Comparison of ENCODE assay signal across 8 mouse cellular contexts in the genomic region with DNA sequence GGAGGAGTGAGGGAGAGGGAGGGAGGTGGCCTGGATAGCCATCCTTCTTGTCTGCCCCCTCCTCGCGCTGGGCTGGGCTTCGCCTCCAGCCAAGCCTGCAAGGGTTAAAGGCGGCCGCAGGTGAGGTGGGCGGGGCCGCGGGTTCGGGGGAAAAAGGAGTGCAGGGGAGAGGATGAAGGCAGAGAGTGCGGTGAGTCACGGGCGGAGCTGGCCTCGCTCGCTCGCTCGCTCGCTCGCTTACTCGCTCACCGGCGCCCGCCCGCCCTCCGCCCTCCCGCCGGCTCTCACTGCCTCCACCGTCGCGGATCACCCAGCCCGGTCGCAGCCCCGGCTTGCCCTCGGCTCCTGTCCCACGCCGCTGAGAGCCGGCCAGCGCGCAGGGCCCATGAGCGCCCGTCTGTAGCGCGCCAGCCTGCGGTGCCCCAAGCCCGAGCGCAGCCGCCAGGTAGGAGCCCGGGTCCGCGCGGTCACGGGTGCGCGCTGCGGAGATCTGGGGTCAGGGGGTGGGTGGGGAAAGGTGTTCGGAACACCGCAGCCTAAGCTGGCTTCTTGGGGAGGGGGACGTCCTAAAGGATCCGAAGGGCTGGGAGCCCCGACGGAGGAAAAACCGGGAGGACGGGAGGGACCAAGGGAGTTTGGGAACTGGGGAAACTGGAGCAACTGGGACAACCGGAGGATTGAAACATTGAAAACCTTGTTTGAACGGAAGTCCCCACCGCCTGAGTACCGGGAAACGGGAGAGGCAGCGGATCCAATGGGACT. TPM values are rescaled to one million over a fixed set of nuclear protein-coding genes. Genes with fewer than 3 reads are reported as not detected.
A peak's percentile ranks its signal among the peaks of the same experiment; 100 is the strongest.
DNase-seq lines count a peak whose midpoint lies in the region; ATAC-seq and TF ChIP-seq lines count a peak whose summit lies in the region.

No protein-coding gene starts in this region.

- TF ChIP-seq CTCF in cerebellum, adult 2 months (IDR thresholded peaks at IDR 0.05; ENCODE audit: borderline replicate concordance, insufficient read depth, low read depth, low read length) = no peak

- peak overlapping the region; percentile 53 for H3K4me2 ChIP-seq in heart, embryonic 16.5 days (ENCODE audit: low read depth, low read length)
- H3K4me2 ChIP-seq in midbrain, embryonic 13.5 days (replicated peaks) = peak overlapping the region; percentile 47

- no peak for TF ChIP-seq POLR2A in cerebellum, adult 2 months (IDR thresholded peaks at IDR 0.05; ENCODE audit: borderline replicate concordance, insufficient read depth, low read length)

- peak overlapping the region; percentile 45 for H3K4me3 ChIP-seq in heart, embryonic 16.5 days (ENCODE audit: low read length)
- H3K4me3 ChIP-seq in midbrain, embryonic 13.5 days (replicated peaks) = peak overlapping the region; percentile 30
- H3K4me3 ChIP-seq in cerebellum, adult 2 months (replicated peaks; ENCODE audit: insufficient read depth, low read depth, low read length) = no peak overlapping the region

- WGBS in heart, embryonic 16.5 days = under 1% methylated on average over 54 of the region's 68 CpGs
- WGBS in midbrain, embryonic 13.5 days = under 1% methylated on average over 56 of the region's 68 CpGs
- 2% methylated on average over 66 of the region's 68 CpGs for WGBS in cerebellum, adult 2 months

- no peaks in the 10 kb centered on the region for H3K36me3 ChIP-seq in heart, embryonic 16.5 days (ENCODE audit: control insufficient read depth, insufficient read depth)
- no peaks in the 10 kb centered on the region for H3K36me3 ChIP-seq in midbrain, embryonic 13.5 days

- H3K27me3 ChIP-seq in heart, embryonic 16.5 days (ENCODE audit: control insufficient read depth, insufficient read depth, low read length) = peaks cover 83% of the 10 kb centered on the region
- peaks cover 95% of the 10 kb centered on the region for H3K27me3 ChIP-seq in midbrain, embryonic 13.5 days
- peaks cover 11% of the 10 kb centered on the region; the same call in 1 of the 2 replicates for H3K27me3 ChIP-seq in cerebellum, adult 2 months (ENCODE audit: control insufficient read depth, insufficient read depth, low read length)

- no peak for DNase-seq in heart, postnatal 4 days
- DNase-seq in induced T-regulatory cell, adult 2 months (ENCODE audit: low read depth) = peak; percentile 74
- DNase-seq in cerebellum, adult 2 months = no peak
- no peak for DNase-seq in left cerebral cortex, adult 18-20 months (ENCODE audit: low spot score in 2 of 2)
- no peak for DNase-seq in cerebellum, postnatal 25 days

- no peaks in the 10 kb centered on the region for H3K9me3 ChIP-seq in heart, embryonic 16.5 days (replicated peaks; ENCODE audit: control insufficient read depth, low read length)
- no peaks in the 10 kb centered on the region for H3K9me3 ChIP-seq in midbrain, embryonic 13.5 days

- no peak overlapping the region for H3K27ac ChIP-seq in heart, embryonic 16.5 days (ENCODE audit: low read length)
- H3K27ac ChIP-seq in midbrain, embryonic 13.5 days = no peak overlapping the region
- no peak overlapping the region for H3K27ac ChIP-seq in cerebellum, adult 2 months (ENCODE audit: insufficient read depth, low read length)

- no peak for ATAC-seq in heart, embryonic 16.5 days (replicated peaks; ENCODE audit: extremely low read depth, insufficient read depth, low FRiP score)
- peak; percentile 20 for ATAC-seq in activated CD4-positive, CD25-positive, alpha-beta regulatory T cell, adult 4 months
- no peak for ATAC-seq in midbrain, embryonic 13.5 days

- H3K4me1 ChIP-seq in heart, embryonic 16.5 days (ENCODE audit: control insufficient read depth, insufficient read depth, low read length) = peaks cover 18% of the 10 kb centered on the region
- peaks cover 27% of the 10 kb centered on the region for H3K4me1 ChIP-seq in midbrain, embryonic 13.5 days (replicated peaks)
- no peaks in the 10 kb centered on the region for H3K4me1 ChIP-seq in cerebellum, adult 2 months (ENCODE audit: control insufficient read depth, insufficient read depth, low read length)

- H3K9ac ChIP-seq in heart, embryonic 16.5 days (ENCODE audit: low read length) = 0 out of 2 replicates have a peak overlapping the region, but pooled peaks have one; percentile 6
- H3K9ac ChIP-seq in midbrain, embryonic 13.5 days (replicated peaks) = no peak overlapping the region

RNA-seq across cellular contexts. Expression of a gene that starts 5.6 kb away (rescaled TPM):
- 0.21 TPM in 1 of 2 replicates, not detected in the other for polyA plus RNA-seq in heart, embryonic 16.5 days (2015; fragmentation: Nextera tagmentation; extraction: Ambion mirVana)
- total RNA-seq in heart, postnatal 4 days (2021) = not detected
- not detected for polyA plus RNA-seq in activated CD4-positive, CD25-positive, alpha-beta regulatory T cell, adult 4 months (2017; shearing (Covaris generic))
- polyA plus RNA-seq in midbrain, embryonic 13.5 days (2015; fragmentation: Nextera tagmentation; extraction: Ambion mirVana) = 0.07 and 0.13 TPM in 2 replicates
- polyA plus RNA-seq in cerebellum, adult 2 months (2012; rRNA removed) = 1.4 and 2.1 TPM in 2 replicates
- 1 to 10 TPM; 1.4 to 2.0 TPM for total RNA-seq in left cerebral cortex, adult 18-20 months (2021)

RNA-seq across cellular contexts. Expression of a gene that starts 11.0 kb away (rescaled TPM):
- 19.1 and 20.4 TPM in 2 replicates for polyA plus RNA-seq in heart, embryonic 16.5 days (2015; fragmentation: Nextera tagmentation; extraction: Ambion mirVana)
- 10 to 100 TPM; 12.1 to 15.3 TPM for total RNA-seq in heart, postnatal 4 days (2021)
- polyA plus RNA-seq in activated CD4-positive, CD25-positive, alpha-beta regulatory T cell, adult 4 months (2017; shearing (Covaris generic)) = 10 to 100 TPM in 1 of 2 experiments, 1 to 10 TPM in 1; 5.4 to 10.6 TPM
- 18.4 and 18.6 TPM in 2 replicates for polyA plus RNA-seq in midbrain, embryonic 13.5 days (2015; fragmentation: Nextera tagmentation; extraction: Ambion mirVana)
- polyA plus RNA-seq in cerebellum, adult 2 months (2012; rRNA removed) = 12.2 and 13.9 TPM in 2 replicates
- 1 to 10 TPM; 4.2 to 4.6 TPM for total RNA-seq in left cerebral cortex, adult 18-20 months (2021)

RNA-seq across cellular contexts. Expression of a gene that starts 22.4 kb away (rescaled TPM):
- polyA plus RNA-seq in heart, embryonic 16.5 days (2015; fragmentation: Nextera tagmentation; extraction: Ambion mirVana) = 1.1 and 2.0 TPM in 2 replicates
- under 1 TPM in 1 of 2 experiments, not detected in 1; 0.38 TPM for total RNA-seq in heart, postnatal 4 days (2021)
- not detected for polyA plus RNA-seq in activated CD4-positive, CD25-positive, alpha-beta regulatory T cell, adult 4 months (2017; shearing (Covaris generic))
- polyA plus RNA-seq in midbrain, embryonic 13.5 days (2015; fragmentation: Nextera tagmentation; extraction: Ambion mirVana) = 2.5 and 3.2 TPM in 2 replicates
- 1.2 and 1.4 TPM in 2 replicates for polyA plus RNA-seq in cerebellum, adult 2 months (2012; rRNA removed)
- total RNA-seq in left cerebral cortex, adult 18-20 months (2021) = under 1 TPM; 0.33 to 0.37 TPM

RNA-seq across cellular contexts. Expression of a gene that starts 22.6 kb away (rescaled TPM):
- polyA plus RNA-seq in heart, embryonic 16.5 days (2015; fragmentation: Nextera tagmentation; extraction: Ambion mirVana) = 66.9 and 67.5 TPM in 2 replicates
- total RNA-seq in heart, postnatal 4 days (2021) = 10 to 100 TPM; 80.2 to 81.0 TPM
- 10 to 100 TPM; 56.6 to 58.0 TPM for polyA plus RNA-seq in activated CD4-positive, CD25-positive, alpha-beta regulatory T cell, adult 4 months (2017; shearing (Covaris generic))
- 58.2 and 62.0 TPM in 2 replicates for polyA plus RNA-seq in midbrain, embryonic 13.5 days (2015; fragmentation: Nextera tagmentation; extraction: Ambion mirVana)
- 83.5 and 88.5 TPM in 2 replicates for polyA plus RNA-seq in cerebellum, adult 2 months (2012; rRNA removed)
- 10 to 100 TPM; 67.4 to 70.6 TPM for total RNA-seq in left cerebral cortex, adult 18-20 months (2021)

RNA-seq across cellular contexts. Expression of a gene that starts 31.7 kb away (rescaled TPM):
- polyA plus RNA-seq in heart, embryonic 16.5 days (2015; fragmentation: Nextera tagmentation; extraction: Ambion mirVana) = 5.5 and 5.6 TPM in 2 replicates
- 1 to 10 TPM; 5.6 to 7.5 TPM for total RNA-seq in heart, postnatal 4 days (2021)
- polyA plus RNA-seq in activated CD4-positive, CD25-positive, alpha-beta regulatory T cell, adult 4 months (2017; shearing (Covaris generic)) = 10 to 100 TPM; 21.3 to 25.8 TPM
- 11.3 and 11.8 TPM in 2 replicates for polyA plus RNA-seq in midbrain, embryonic 13.5 days (2015; fragmentation: Nextera tagmentation; extraction: Ambion mirVana)
- polyA plus RNA-seq in cerebellum, adult 2 months (2012; rRNA removed) = 25.5 and 26.5 TPM in 2 replicates
- 10 to 100 TPM; 12.9 to 13.2 TPM for total RNA-seq in left cerebral cortex, adult 18-20 months (2021)
